Mouse (Mus musculus): ENCODE measurements at regions not wholly inside any gene's neighbourhood (a gene's known extent, or its start where the extent isn't known, plus 50 kb on each side); places are given as distances from the start of the nearest gene placed in this dataset.

DNA sequence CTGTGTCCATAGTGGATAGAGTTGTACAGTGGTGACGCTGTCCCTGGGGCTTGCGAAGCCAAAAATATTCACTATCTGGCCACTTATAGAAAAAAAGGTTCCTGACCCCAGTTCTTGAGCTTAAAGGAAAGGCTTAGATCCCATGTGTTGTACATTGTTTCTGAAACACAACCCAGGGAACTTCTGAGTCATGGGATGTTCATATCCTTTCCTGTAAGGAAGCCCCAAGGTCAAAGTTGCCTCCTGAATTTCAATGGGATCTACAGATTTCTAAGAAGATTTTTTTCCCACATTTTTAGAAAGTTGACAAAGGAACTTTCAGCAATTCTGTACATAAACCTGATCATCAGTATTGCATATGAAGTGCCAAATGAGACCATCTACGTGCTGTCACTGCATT is 453.5 kb downstream of the Mctp2 start:
- TF ChIP-seq CTCF (IDR thresholded peaks at IDR 0.05; ENCODE audit: insufficient read depth, low read depth, low read length), result no peak
- no peak for TF ChIP-seq POLR2A (IDR thresholded peaks at IDR 0.05; ENCODE audit: insufficient read depth, low read depth, low read length)

Data from olfactory bulb, adult 2 months (tissue).